Mouse (Mus musculus): ENCODE results near the gene Zdhhc5. TPM values are rescaled to one million over a fixed set of nuclear protein-coding genes. Genes with fewer than 3 reads are reported as not detected.
A peak's percentile ranks its signal among the peaks of the same experiment; 100 is the strongest.

Gene Zdhhc5
- total RNA-seq (2014; fragmentation: Nextera tagmentation): 38.4 and 46.6 TPM in 2 replicates
- total RNA-seq (2017): 33.4 and 35.2 TPM in 2 replicates

DNA sequence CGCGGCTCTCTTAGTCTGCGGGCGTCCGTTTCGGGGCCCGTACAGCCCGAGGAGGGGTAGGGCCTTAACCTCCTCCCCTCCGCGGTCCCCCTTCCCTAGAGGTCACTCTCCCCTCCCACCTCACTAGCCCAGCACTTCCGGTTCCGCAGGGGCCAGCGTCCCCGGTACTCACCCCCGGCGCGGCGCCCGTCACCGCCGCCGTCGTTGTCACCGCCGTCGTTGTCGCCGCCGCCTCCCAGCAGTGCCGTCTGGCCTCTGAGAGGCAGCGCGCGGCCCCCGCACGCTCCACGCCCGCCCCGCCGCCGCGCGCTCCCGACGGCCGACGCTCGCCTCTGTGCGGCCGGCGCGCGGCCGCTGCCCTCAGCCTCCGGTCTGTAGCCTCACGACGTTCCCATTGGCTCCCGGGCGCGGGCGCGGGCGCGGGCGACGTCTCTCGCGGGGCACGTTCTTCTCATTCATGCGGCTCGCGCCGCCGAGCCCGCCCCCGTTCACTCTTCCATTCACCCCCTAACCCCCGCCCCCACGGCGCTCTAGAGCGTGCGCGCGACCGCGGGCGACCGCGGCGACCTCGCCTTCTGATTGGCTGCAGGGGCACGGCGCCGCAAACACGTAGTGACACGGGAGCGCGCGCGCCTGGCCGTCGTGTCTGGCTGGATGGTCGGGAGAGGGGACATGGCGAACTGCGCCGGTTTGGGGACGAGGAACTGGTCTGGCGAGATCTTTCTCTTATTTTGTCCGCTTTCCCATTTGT lies at the start of gene Zdhhc5:
Gene Zdhhc5 (minus strand): TSS at position 370 of the 751 bp plus-strand sequence.
- peak; percentile 81 for ATAC-seq (replicated peaks; ENCODE audit: poor library complexity, severe bottlenecking)

DNA sequence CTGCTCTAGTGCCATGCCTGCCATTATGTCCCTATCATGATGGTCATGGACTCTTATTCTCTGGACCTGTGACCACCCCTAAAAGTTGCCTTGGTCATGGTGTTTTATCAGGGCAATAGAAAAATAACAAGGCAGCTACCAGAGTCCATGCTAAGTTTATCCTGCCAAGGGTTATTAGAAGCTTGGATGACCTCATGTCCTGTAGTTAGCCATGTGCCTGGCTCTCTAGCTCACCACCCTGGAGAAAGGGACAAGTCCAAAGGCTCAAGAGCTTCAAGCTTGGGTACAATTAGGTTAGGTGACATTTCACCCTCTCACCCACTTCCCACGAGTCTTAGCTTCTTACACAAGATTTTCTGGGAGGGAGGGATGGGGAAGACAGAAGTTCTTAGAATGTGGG lies 47.8 kb upstream of the Zdhhc5 start:
- no peak for ATAC-seq (replicated peaks; ENCODE audit: poor library complexity, severe bottlenecking)

DNA sequence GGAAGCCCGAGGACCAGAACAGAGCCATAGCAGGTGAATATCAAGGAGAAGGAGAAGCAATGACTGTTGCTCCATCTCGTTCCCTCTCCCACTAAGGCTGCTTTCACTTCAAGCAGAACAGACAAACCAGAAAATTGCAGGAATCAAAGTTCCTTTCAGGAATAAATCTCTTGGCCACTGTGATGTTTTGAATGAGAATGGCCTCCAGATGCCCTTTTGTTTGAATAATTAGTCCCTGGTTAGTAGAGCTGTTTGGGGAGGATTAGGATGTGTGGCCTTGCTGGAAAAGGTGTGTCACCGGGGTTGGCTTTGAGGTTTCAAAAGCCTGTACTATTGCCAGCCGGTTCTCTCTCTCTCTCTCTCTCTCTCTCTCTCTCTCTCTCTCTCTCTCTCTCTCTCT lies 47.3 kb upstream of the Zdhhc5 start:
- no peak for ATAC-seq (replicated peaks; ENCODE audit: poor library complexity, severe bottlenecking)

DNA sequence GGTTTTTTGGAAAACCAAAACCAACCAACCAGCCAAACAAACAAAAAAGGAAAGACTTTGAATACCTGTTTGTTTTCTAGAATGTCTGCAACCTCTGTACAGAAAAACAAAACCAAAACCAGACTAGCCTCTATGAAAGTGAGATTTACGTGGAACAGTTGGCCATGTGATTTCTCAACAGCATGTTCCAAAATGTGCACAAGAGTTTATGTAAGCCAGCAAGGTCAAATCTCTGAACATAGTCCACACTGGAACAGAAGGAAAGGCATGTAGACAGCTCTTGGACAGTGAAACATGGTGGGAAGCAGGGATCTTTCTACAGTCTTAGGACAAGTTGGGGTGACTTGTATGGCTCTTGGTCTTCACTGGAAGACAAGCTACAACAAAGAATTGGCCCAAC lies 46.9 kb upstream of the Zdhhc5 start:
- ATAC-seq (replicated peaks; ENCODE audit: poor library complexity, severe bottlenecking): no peak

DNA sequence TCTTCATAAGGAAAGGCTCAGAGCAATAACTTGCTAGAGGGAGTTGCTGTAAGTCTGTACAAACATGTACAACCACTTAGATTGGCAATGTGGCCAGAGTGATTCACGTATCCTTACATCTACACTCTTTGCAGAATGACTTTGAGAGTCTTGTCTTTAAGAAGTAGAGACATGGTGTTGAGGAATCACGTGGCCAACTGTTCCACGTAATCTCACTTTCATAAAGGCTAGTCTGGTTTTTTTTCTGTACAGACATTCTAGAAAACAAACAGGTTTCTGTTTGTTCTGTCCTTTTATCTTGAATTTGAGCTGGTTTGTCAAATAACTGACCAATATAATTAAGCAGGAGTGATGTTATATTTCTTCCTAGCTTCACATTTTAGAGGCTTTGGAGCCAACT lies 46.3 kb upstream of the Zdhhc5 start:
- no peak for ATAC-seq (replicated peaks; ENCODE audit: poor library complexity, severe bottlenecking)

DNA sequence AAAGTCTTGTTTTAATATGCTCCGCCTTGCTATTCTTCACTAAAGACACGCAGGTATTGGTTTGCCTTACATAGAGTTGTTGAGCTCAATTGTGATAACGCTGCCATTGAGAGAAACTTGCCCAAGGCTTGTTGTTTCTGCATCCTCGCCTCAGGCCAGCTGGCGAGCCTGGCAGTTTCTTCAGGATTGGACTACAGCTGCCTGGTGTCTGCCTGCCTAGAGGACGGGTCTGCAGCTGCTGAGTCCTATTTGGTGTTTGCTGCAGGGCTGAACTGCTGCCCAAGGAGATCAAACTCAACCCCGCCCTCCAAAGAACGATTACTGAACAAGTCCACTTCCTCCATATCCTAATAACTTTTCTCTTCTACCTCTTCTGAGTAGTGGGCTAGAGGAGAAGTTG lies 45.8 kb upstream of the Zdhhc5 start:
- ATAC-seq (replicated peaks; ENCODE audit: poor library complexity, severe bottlenecking): no peak

DNA sequence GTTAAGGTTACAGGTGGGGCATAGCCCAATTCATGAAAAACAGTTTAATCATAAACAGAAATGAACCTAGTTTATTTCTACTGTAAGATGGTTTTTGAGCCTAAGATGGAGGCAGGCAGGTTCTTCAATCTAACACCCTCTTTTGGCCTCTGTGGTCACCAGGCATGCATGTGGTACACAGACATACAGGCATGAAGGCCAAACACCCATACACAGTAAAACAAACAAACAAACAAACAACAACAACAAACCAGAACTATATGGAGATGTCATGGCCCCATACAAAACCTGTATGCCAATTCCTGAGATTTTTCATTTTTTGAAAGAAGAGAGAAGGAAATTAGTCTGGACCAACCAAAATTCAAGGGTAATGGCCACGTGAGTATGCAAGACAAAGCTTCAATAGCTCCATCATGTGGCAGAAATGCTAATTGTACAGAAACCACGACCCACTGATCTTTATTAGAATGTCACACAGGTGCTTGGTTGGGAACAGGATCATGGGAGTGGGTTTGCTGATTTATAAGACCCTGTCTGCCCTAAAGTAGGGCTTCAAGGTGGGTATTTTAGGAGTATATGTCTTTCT lies 43.7 kb upstream of the Zdhhc5 start:
- peak; percentile 85 for ATAC-seq (replicated peaks; ENCODE audit: poor library complexity, severe bottlenecking)

DNA sequence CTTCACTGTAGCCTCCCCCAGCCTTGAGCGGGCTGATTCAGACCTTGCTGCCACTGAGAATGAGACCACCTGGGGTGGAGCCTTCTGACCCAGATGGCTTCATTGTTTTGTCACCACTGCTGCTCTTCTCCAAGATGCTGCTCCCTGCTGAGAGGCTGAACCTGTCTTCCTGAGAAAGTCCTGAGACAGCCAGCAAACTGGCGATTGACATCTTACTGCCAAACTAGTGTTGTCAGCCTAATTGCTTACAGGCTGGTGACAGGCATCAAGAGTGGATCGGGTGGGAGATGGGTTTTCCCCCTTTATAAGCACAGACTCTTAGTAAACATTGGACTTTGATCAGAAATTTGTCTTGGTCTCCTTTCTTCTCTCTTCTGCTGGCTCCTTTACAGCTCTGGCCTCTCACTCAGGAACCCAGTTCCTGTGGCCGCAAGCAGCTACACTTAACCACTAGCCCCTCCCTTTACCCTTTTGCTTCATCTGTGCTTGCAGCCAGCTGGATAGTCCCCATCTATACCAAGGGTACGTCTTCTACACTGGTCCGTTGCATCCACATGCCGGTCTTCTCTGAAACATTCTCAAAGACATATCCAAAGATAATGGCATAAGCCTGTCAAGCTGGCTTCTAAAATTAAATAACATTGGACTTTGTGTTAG lies 42.2 kb upstream of the Zdhhc5 start:
- peak; percentile 52; the same call in 1 of the 2 replicates for ATAC-seq (replicated peaks; ENCODE audit: poor library complexity, severe bottlenecking)

DNA sequence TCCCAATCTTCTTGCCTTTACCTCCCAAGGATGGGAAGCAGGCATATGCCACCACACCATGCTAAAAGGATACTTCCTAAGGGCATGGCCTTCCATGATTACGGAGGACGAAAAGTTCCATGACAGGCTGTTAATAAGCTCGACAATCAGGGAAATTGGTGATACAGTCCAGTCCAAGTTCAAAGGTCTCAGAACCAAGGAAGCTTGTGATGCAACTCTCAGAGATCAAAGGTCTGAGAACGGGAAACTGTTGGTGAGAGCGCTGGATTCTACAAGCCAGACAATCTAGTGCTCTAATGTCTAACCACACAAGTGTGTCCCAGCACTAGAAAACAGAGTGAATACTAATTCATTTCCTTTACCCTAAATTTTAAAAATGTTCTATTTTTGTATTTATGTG lies 41.3 kb upstream of the Zdhhc5 start:
- ATAC-seq (replicated peaks; ENCODE audit: poor library complexity, severe bottlenecking): no peak

DNA sequence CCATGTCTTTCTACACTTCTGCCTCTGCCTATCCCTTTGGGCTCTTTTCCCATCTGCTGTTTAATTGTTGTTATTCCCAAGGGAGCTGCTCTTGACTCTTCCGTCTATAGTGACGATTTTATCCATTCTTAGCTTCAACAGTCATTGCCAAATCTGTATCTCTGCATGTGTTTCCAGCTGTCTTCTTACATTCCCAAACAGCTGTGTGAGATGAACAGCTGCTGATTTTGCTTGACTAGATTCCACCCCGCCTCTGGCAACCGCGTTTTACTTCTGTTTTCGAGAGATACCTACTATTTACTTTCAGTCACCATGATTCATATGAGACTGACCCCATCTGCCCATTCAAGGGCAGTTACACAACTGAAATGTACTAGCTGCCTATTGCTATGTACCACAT lies 35.1 kb upstream of the Zdhhc5 start:
- no peak for ATAC-seq (replicated peaks; ENCODE audit: poor library complexity, severe bottlenecking)

DNA sequence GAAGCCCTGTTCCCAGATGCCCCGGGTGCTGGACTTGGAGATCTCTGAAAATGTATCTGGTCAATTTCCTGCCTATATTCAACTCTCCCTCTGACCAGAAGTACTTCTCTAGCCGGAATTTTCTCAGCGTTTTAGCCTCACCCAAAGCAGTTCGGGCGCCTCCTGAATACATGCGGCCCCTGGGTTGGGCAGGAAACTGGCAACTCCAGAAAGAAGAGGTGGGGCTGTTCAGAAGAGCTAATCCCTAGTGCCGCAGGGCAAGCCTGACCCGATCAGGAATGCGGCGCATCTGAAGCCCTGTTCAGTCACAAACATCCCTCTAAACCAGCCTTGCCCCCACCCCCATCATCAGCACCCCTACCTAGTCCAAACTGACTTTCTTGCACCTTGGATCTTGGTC lies 29.1 kb upstream of the Zdhhc5 start:
- ATAC-seq (replicated peaks; ENCODE audit: poor library complexity, severe bottlenecking): no peak

DNA sequence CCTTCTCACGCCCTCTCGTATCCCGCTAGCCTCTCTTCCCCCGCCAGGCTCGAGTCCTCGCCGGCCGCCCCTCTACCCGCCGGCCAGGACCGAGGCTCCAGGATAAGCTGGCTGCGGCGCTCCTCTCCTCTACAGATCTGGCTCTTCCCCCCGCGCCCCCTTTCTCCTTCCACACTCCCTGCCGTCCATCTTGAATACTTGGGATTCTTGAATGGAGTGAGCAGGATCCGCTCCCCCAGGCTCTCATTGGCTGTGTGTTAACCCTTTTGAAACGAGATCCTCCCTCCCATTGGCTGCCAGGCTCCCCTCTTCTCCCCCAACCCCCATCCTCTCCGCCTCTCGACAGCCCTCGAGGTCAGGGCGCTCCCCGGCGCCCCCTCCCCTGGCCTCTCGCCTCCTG lies 28.6 kb upstream of the Zdhhc5 start, which contains the start of gene Gm19426:
Gene Gm19426 (minus strand): TSS at position 95 of the 400 bp plus-strand sequence.
- peak; percentile 48 for ATAC-seq (replicated peaks; ENCODE audit: poor library complexity, severe bottlenecking)

DNA sequence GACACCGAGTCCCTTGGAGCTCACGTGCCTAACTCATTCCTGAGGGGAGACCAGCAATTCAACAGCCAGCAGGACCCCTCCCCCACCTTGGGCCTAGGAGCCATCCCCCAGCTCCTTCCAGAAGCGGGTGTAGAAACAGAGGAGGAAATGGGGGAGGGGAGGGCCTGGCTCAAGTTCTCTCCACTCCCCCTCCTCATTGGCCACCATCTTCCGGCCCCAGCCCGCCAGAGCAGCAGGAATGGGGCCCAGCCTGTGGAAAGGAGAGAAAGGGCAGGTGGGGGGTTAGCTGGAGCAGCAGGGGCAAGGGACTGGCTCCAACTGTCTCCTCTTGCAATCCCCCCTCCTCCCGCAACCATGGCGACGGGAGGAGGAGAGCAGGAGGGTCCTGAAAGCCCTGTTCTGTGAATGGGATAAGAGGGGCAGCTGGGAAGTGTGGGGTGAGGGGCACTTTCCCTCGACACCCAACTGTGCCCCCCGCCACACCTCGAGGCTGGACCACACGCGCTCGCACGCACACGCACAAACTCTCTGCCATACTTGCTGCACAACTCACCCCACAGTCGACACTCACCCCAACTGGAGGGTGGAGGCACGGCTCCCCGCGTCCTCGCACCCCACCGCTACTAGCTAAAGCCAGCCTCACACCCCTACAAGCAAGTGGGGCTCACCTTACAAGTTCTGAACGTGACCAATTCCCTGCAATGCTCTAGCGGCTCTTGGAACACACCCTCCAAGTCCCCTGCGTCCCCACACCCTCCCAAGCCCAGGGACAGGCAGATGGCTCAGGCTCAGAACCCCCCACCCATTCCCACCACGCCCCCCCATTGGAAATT lies 27.7 kb upstream of the Zdhhc5 start:
- 0 out of 2 replicates have a peak, but pooled peaks have one; percentile 10 for ATAC-seq (replicated peaks; ENCODE audit: poor library complexity, severe bottlenecking)

DNA sequence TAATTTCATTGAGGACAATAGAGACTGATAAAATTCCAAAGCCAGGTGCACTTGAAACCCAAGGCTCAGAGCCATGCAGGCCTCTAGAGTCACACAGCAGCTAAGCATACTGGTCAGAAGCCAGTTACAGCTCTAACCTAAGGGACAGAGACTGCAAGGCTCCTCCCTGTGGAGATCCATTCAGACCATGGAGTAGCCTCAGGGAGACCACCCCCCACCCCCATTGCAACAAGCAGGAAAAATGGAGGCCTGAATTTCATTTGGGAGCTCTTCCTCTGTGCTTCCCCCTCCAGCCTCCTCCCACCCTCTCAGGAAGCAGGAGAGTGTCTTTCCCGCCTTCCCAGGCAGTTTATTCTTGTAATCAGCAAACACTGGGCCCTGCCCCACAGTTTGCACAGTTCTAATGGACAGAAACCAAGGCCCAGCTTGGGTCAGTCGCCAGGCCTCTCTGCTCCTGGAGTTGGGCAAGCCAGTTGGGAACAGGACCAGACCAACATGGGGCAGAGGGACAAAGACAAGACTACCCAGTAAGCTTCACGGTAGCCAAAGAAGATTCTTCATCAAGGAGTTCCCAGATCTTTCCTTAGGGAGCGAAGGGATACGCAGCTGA lies 27.0 kb upstream of the Zdhhc5 start:
- no peak for ATAC-seq (replicated peaks; ENCODE audit: poor library complexity, severe bottlenecking)

DNA sequence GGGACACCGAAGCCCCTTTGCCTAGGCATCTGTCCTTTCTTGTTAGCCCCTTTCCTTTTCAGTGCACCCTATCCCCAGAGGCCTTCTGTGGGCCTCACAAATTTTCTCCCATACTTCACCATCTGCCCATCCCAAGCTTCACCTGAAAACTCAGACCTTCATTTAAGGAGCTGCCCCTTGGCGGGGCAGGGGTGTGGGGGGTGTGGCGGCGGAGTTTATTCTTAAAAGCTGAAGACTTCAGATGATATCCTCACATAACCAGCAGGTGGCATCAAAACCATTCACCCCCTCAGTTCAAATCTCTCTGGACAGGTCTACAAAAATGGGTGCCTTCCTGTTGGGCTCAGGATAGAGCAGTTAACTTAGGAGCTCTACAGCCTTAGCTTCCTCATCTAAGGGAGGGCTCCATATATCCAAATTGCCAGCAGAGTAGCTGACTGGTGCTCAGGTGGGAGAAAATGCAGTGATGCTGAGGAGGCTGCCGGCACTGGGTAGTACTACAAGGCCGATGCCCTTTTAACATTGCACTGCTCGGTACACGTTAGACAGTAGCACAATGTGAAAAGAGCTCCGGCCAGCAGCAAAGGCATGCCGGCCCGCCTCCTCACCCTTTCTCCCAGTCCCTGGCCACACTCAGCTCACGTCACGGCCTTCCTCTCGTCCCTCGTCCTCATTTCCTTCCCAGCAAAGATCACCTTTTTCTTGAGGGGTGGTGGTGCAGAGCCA lies 25.8 kb upstream of the Zdhhc5 start:
- ATAC-seq (replicated peaks; ENCODE audit: poor library complexity, severe bottlenecking): peak; percentile 38

DNA sequence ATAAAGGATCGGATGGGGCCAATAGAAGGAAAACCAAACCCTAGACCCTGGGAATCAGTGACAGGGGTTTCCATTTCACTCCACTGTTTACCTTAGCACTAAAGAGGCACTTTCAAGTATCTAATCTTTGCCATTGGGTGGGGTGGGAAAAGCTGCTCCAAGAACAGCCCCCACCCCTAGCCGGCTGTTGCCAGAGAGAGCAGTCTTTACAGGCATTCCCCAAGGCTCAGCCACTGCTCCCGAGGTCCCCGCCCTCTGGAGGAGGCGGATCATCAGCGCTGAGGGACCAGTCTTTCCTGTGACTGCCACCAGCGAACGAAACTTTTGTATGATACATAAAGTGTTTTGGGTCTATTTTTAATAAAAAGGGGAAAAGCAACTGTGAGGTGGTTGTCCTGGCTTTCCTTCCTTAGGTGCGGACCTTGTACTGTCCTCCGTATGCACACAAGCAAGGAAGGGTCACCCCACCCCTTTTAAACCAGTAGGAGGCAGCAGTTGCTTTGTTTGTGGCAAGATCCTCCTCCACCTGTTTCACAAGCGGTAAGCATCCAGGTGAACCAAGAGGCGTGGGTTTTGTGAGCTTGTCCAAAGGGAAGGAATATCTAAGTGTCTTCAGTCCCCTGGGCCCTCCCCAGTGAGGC lies 23.4 kb upstream of the Zdhhc5 start:
- no peak for ATAC-seq (replicated peaks; ENCODE audit: poor library complexity, severe bottlenecking)

DNA sequence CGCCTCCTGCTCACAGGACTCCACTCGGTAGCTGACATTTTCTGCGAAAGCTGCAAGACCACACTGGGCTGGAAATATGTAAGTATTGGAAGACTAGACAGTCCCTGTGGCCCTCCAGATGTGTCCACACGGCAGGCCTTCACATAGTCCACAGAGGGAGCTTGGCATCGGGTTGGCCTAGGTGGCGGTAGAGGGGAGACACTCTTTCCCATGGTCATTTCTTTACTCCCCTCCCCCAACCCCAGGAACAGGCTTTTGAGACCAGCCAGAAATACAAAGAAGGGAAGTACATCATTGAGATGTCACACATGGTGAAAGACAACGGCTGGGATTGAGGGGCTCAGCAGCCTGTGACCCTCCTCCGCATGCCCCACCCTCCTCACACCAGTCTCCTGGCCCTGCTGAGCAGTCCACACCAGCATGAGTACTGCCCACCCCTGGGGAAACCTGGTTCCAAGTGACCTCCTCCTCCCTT lies 22.5 kb upstream of the Zdhhc5 start:
- peak; percentile 15 for ATAC-seq (replicated peaks; ENCODE audit: poor library complexity, severe bottlenecking)

DNA sequence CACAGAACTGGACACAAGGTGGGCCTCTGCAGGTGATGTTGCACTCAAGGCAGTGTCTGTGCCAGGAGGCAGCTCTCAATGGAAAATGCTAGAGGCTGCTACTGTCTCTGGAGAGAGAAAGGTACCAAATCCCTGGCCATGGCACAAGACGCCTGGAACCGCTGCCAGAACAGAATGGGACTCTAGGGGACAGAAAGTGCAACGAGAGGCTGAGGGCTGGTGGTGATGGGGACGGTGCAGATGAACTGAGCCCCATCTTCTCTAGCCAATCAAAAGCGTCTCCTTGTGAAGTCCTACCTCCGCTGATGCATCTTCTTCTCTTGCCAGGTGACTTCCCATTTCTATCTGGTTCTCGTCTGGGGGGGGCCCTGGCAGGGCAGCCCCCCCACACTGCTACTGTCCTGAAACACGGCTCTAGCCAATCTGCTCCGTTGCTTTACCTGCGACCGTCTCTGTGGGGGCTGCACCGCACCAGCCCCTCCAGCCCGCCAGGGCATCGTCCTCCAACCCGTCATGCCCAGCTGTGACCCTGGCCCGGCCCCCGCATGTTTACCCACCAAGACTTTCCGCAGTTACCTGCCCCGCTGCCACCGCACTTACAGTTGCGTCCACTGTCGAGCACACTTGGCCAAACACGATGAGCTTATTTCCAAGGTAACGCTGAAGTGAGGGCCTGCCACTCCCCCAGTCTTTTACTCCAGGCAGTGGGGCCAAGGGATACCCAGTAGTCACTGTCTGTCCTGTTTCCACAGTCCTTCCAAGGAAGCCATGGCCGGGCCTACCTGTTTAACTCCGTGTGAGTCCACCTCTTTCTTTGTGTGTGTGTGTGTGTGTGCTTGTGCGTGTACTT lies 21.6 kb upstream of the Zdhhc5 start:
- no peak for ATAC-seq (replicated peaks; ENCODE audit: poor library complexity, severe bottlenecking)
